Mouse (Mus musculus): ENCODE measurements around the gene Gnai3.

Gnai3 gene

GRCm38 (mm10) chr3:108083161-108083560, 62.8 kb downstream of the Gnai3 start:
- DNase-seq (ENCODE audit: low read depth) = no peak

GRCm38 (mm10) chr3:108082251-108082875, 63.6 kb downstream of the Gnai3 start:
- no peak for DNase-seq (ENCODE audit: low read depth)

- no peak for DNase-seq (ENCODE audit: low read depth)
Observed at GRCm38 (mm10) chr3:108081681-108082080, 64.3 kb downstream of the Gnai3 start.

DNA sequence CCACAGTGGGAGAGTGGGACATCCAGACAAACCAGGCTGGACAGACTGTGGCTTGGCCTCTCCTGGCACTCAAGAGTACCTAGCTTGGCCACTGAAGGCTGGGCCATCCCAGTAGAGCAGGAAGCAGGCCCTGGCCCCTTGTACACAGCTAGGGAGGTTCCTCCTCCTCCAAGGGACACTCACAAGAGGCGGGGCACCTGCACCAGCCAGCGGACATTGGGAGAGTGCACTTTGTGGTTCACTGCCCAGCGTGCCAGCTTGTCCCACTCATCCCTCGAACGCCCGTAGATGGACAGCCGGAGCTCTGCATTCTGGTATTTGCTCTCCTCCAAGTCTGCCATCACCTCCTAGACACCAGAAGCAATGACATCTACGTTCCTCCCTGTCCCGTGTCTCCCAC, 69.1 kb downstream of the Gnai3 start:
- DNase-seq (ENCODE audit: low read depth) = no peak

GRCm38 (mm10) chr3:108072983-108073569, 72.9 kb downstream of the Gnai3 start:
- no peak for DNase-seq (ENCODE audit: low read depth)

DNA sequence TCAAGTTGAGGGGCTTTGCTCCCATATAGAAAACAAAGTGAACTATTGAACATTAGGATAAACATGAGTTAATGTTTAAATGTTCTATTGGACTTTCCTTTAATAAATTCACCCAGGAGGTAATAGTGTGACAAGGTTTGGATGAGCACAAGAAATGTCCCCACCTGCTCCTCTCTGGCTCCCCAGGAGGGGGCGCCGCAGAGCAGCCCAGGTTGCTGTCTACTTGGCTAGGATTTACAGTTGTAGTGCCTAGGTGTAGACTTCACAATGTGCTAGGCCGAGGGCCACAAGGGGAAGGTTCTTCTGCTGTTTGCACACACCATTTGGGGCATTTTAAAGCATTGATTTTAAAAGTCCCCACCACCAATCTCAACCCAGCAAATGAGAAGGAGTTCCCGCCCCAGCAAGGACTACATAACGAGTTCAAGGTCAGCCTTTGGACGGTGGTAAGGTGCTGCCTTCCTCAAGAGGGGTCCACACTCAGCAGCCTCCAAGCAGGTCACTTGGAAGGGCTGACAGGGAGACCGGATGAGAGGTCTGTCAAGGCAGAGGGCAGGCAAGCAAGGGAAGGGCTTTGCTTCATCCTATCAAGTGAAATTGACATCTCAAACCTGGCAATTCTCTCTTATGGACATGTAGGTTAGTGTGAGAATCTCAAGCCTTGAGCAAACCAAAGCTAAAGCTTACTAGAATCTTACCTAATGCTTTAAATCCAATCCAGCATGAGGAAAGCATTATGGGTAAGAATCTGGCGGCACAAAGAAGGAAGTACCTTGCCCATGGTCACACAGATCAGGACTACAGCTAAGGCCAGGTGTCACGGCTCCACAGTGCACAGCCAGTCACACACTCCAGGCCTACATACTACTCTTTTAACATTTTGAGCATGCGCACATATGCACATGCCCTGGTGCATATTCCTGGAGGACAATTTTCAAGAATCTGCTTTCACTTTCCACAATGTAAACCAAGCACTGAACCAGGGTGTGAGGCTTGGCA, 75.4 kb downstream of the Gnai3 start:
- DNase-seq (ENCODE audit: low read depth) = peak; percentile 84

DNA sequence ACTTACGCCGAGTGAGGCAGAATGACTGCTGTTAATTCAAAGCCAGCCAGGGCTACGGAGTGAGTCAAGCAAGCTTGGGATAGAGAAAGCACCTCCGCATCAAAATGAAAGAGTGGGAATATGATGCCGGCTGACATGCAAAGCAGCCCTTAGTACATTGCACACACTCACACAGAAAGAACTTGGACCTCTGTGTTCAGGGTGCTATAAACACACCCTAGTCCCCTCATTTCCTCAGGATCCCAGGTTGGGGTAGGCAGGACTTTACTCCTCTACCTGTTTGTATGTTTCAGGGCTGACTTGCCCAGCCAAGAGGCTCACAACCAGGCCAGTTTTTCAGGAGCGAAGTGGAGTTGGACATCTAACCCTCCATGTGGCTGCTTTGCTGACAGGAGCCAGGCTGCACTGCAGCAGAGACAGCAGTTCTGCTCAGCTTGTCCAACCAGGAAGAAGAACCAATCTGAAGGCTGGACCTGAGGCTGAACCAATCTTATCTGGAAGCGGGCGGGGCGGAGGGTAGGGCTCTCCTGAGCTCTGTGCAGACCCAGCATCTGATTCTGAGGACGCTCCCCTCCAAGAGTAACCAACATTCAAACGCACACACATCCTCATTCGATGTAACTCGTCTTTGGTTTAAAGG, 76.6 kb downstream of the Gnai3 start:
- no peak for DNase-seq (ENCODE audit: low read depth)

GRCm38 (mm10) chr3:108068826-108069225, 77.1 kb downstream of the Gnai3 start:
- DNase-seq (ENCODE audit: low read depth) = no peak

DNA sequence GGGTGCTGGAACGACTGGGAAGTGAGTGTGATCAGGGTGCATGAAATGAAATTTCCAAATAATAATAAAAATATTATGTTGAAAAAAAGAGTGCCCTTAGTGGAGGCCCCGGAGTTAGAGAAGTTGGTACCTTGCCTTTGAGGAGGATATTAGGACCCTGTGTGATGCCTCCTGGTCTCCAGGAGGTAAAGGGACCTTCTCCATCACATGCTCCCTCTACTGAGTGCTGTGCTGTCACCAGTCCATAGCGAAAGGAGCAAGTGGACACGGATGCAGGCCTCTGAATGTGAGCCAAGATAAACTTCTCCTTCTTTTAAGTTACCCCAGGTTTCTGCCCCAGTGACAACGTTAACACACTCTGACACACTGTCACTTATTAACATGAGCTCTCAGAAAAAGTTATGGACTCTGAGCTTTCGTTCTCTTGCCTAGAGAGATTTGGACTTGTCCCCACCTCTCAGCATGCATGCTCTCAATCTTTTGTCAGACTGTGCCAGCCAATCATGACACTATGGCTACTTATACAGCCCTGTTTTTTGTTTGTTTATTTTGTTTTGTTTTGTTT, 78.5 kb downstream of the Gnai3 start:
- no peak for DNase-seq (ENCODE audit: low read depth)

DNA sequence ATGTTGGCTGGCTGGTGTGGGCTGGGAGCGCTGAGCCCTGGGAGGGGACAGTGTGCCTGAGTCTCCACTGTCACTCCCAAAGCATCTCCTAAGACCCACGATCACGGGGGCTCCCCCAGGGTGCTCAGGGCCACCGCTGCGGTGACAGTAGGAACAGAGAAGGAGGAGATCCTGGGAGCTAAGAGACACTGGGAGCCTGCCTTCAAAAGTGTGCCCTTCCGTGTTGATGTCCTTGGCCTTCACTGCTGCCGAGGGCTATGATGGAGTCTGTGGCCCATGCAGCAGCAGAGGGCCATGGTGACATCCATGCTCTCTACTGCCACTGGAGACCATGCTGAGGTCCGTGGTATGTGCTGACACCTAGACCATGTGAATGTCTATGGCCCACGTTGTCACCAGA, 80.4 kb downstream of the Gnai3 start:
- DNase-seq (ENCODE audit: low read depth) = no peak

GRCm38 (mm10) chr3:108064672-108065071, 81.3 kb downstream of the Gnai3 start:
- no peak for DNase-seq (ENCODE audit: low read depth)

GRCm38 (mm10) chr3:108062648-108063047, 83.3 kb downstream of the Gnai3 start:
- DNase-seq (ENCODE audit: low read depth) = no peak

DNA sequence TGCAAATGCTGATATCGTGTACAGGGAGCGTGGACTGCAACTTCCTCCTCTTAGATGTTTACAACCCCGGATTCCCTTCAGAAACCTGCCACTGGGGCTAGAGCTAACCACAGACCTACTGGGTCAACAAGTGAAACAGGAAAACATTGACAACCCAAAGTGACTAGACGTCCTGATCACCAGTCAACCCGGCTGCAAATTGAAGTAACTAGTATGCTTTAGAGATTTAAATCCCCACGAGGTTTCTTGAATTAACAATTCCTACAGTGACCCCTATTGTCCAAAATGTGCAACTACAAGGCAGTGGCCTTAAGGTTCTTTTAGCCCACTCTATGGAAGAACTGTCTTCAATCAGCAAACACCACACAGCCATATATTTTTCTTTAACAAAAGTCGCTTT, 84.5 kb downstream of the Gnai3 start:
- DNase-seq (ENCODE audit: low read depth) = peak; percentile 86

Measured in naive thymus-derived CD4-positive, alpha-beta T cell, adult 2 months (primary cell).